Mouse (Mus musculus) forebrain, embryonic 15.5 days (tissue): ENCODE data around the gene Bhmt2. TPM values are rescaled to one million over a fixed set of nuclear protein-coding genes. Genes with fewer than 3 reads are reported as not detected.

ENCODE experiments used
- ATAC-seq: fragments of 200-750 bp; cut with Nextera tagmentation; replicated peaks from 2 replicates; pipeline ENCODE4 v1.8.0; 2017; ENCODE audit warnings: mild to moderate bottlenecking, moderate TSS enrichment, moderate library complexity
- H3K27ac ChIP-seq: fragments of 300-500 bp; sonication (generic); replicated peaks from 2 replicates; pipeline ENCODE4 v1.5.1; 2015; ENCODE audit warnings: mild to moderate bottlenecking, inconsistent platforms
- H3K27me3 ChIP-seq: fragments of 300-500 bp; sonication (generic); 2 replicates; pipeline ENCODE4 v1.6.1; 2015; ENCODE audit warnings: inconsistent platforms
- H3K36me3 ChIP-seq: fragments of 300-500 bp; sonication (generic); 2 replicates; pipeline ENCODE4 v1.6.1; 2015; ENCODE audit warnings: mild to moderate bottlenecking, inconsistent platforms
- H3K4me1 ChIP-seq: fragments of 300-500 bp; sonication (generic); 2 replicates; pipeline ENCODE4 v1.6.1; 2015; ENCODE audit warnings: inconsistent platforms
- H3K4me2 ChIP-seq: fragments of 300-500 bp; sonication (generic); replicated peaks from 2 replicates; pipeline ENCODE4 v1.6.1; 2015; ENCODE audit warnings: mild to moderate bottlenecking, inconsistent platforms
- H3K4me3 ChIP-seq: fragments of 300-500 bp; sonication (generic); 2 replicates; pipeline ENCODE4 v1.5.1; 2015; ENCODE audit warnings: mild to moderate bottlenecking, inconsistent platforms
- H3K9ac ChIP-seq: fragments of 300-500 bp; sonication (generic); replicated peaks from 2 replicates; pipeline ENCODE4 v1.6.1; 2015; ENCODE audit warnings: mild to moderate bottlenecking, inconsistent platforms
- H3K9me3 ChIP-seq: fragments of 300-500 bp; sonication (generic); 2 replicates; pipeline ENCODE4 v1.6.1; 2016; ENCODE audit warnings: inconsistent platforms
- WGBS: fragments of 180-500 bp; shearing (Covaris S2); methylation state at CpG from one replicate; pipeline ENCODE4 v1.1.7; 2015; ENCODE audit warnings: mixed read lengths; 5-methylcytosine and 5-hydroxymethylcytosine counted together
- polyA plus RNA-seq: library from polyadenylated mRNA; unstranded; fragments of >200 nt; fragmentation: Nextera tagmentation; extraction: Ambion mirVana; gene quantifications from 2 replicates; pipeline ENCODE4 v1.2.1, GENCODE M21; 2015

Gene Bhmt2
- 0.08 TPM in 1 of 2 replicates, not detected in the other for polyA plus RNA-seq

- 6% methylated on average over 29 of the region's 31 CpGs for WGBS
- Histone ChIP-seq H3K4me1 (no peaks in the 10 kb centered on the region), H3K9ac (no peak within 1 kb of the TSS), H3K27ac (no peak within 1 kb of the TSS), H3K36me3 (no peaks in the 10 kb centered on the region), H3K27me3 (peaks cover 10% of the 10 kb centered on the region), H3K4me3 (no peak within 1 kb of the TSS), H3K9me3 (no peaks in the 10 kb centered on the region), H3K4me2 (no peak within 1 kb of the TSS)
- ATAC-seq: no peak
Measured at GRCm38 (mm10) chr13:93674131-93674561, at the start of gene Bhmt2, which contains the start of gene Dmgdh. Gene Bhmt2 (minus strand): TSS chr13:93674302. Gene Dmgdh (plus strand): TSS chr13:93674433.

DNA sequence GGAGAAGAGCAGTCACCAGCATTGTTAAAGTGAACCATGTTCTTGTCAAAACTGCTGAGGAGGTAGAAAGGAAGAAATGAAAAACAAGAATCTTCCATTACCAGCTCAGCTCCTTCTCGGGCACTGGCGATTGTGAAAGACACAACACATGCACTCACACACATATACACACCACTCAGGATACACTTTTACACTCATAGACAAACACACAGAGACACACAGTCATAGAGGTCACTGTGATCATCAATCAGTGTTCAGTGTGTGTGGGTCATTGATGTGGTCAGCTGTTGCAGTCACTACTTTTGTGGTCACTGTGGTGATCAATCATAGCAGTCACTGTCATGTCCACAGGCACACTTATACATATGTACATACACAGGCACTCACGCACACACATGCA is 49.4 kb upstream of the Bhmt2 start:
- no peaks in the 10 kb centered on the region for H3K9me3 ChIP-seq
- no peak overlapping the region for H3K4me2 ChIP-seq
- H3K9ac ChIP-seq: no peak overlapping the region
- no peak overlapping the region for H3K27ac ChIP-seq
- WGBS: 100% methylated on average over 3 of the region's 3 CpGs
- ATAC-seq: no peak
- no peaks in the 10 kb centered on the region for H3K36me3 ChIP-seq
- H3K4me1 ChIP-seq: no peaks in the 10 kb centered on the region
- H3K27me3 ChIP-seq: no peaks in the 10 kb centered on the region
- H3K4me3 ChIP-seq: no peak overlapping the region

DNA sequence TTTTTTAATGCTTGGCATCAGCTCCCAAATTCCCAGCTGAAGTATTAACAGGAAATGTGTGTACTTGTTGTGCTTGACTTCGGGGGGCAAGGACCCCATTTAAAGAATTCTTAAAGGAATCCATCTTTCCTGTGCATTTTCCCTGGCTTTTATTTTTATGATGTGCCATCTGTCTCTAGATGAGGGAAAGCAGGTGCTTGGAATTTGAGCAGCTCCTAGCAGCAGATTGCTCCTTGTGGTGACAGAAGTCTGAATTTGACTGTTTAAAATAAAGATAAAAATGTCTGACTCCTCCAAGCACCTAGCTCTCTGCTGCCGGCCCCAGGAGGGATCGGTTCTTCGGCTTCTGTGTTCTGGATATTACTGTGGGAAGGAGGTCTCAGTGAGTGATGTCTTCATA is 47.8 kb upstream of the Bhmt2 start:
- no peak for ATAC-seq
- Histone ChIP-seq H3K9ac (no peak overlapping the region), H3K4me2 (no peak overlapping the region), H3K36me3 (no peaks in the 10 kb centered on the region), H3K4me3 (no peak overlapping the region), H3K27me3 (no peaks in the 10 kb centered on the region), H3K27ac (0 out of 2 replicates have a peak overlapping the region, but pooled peaks have one; percentile 3), H3K4me1 (no peaks in the 10 kb centered on the region), H3K9me3 (no peaks in the 10 kb centered on the region)
- WGBS: 73% methylated on average over 4 of the region's 4 CpGs

DNA sequence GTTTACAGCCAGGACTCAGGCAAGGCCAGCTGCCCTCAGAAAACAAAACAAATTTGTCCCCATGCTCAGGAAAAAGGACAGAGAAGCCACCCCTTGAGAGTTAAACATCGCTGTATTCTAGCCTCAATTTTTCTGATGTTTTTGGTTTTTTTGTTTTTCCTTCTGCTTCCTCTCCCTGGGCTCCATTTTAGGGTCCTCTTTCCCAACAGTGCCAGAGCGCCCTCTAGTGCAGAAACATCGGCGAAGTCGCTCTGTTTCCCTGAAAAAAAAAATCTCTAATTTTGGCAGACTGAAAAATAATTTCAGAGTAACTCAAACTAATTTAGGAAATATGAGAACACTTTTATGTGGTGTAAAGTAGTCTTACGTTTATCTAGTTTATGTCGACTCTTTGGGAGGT is 44.8 kb upstream of the Bhmt2 start:
- no peak overlapping the region for H3K4me3 ChIP-seq
- no peaks in the 10 kb centered on the region for H3K9me3 ChIP-seq
- WGBS: 3% methylated on average over 7 of the region's 7 CpGs
- no peak overlapping the region for H3K9ac ChIP-seq
- no peaks in the 10 kb centered on the region for H3K4me1 ChIP-seq
- H3K27ac ChIP-seq: no peak overlapping the region
- no peaks in the 10 kb centered on the region for H3K36me3 ChIP-seq
- ATAC-seq: no peak
- no peaks in the 10 kb centered on the region for H3K27me3 ChIP-seq
- no peak overlapping the region for H3K4me2 ChIP-seq

DNA sequence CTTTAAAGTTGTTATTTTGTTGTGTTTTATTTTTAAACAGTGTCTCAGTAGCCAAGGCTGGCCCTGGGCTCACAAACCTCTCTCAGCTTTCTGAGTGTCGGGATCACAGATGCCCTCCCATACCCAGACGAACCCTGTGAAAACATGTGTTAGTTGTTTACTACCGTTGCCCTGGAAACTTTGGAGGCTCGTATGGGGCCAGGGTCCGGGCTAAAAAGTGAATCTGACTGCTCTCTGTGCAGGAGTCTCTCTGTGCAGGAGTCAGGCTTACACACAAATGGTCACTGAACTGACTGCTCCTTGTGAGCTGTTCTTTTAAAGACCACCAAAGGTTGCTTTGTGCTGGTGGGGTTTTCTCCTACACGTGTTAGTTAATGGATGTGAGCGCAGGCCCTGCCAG is 43.0 kb upstream of the Bhmt2 start:
- Histone ChIP-seq H3K27ac (no peak overlapping the region), H3K4me1 (no peaks in the 10 kb centered on the region), H3K9me3 (no peaks in the 10 kb centered on the region), H3K4me2 (no peak overlapping the region), H3K4me3 (no peak overlapping the region), H3K27me3 (no peaks in the 10 kb centered on the region), H3K9ac (no peak overlapping the region), H3K36me3 (no peaks in the 10 kb centered on the region)
- 38% methylated on average over 7 of the region's 7 CpGs for WGBS
- ATAC-seq: no peak

GRCm38 (mm10) chr13:93713826-93714225 is 39.7 kb upstream of the Bhmt2 start:
- 88% methylated on average over 3 of the region's 3 CpGs for WGBS
- no peaks in the 10 kb centered on the region for H3K27me3 ChIP-seq

DNA sequence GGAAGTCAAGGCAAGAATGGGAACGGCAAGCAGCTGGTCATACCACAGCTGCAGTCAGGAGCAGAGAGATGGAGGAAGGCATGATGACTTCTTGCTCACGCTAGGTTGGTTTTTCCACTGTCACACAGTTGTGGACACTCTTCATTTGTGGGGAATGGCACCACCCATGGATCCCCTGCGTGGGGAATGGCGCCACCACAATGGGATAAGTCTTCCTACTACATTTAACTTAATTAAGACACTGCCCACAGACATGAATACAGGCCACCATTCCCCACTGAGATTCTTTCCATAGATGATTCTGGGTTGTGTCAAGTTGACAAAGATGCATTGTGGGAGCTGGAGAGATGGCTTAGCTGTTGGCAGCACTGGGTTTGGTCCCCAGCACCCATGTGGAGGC is 38.3 kb upstream of the Bhmt2 start:
- Histone ChIP-seq H3K27me3 (no peaks in the 10 kb centered on the region), H3K9ac (no peak overlapping the region), H3K36me3 (no peaks in the 10 kb centered on the region), H3K4me2 (no peak overlapping the region), H3K4me1 (no peaks in the 10 kb centered on the region), H3K27ac (no peak overlapping the region), H3K9me3 (no peaks in the 10 kb centered on the region), H3K4me3 (no peak overlapping the region)
- no peak for ATAC-seq
- 95% methylated on average over 4 of the region's 4 CpGs for WGBS

More at GRCm38 (mm10) chr13:93713826-93714225, 39.7 kb upstream of the Bhmt2 start:
- Histone ChIP-seq H3K4me2 (no peak overlapping the region), H3K4me3 (no peak overlapping the region), H3K27ac (no peak overlapping the region), H3K9ac (no peak overlapping the region), H3K36me3 (no peaks in the 10 kb centered on the region), H3K9me3 (no peaks in the 10 kb centered on the region), H3K4me1 (no peaks in the 10 kb centered on the region)
- no peak for ATAC-seq

DNA sequence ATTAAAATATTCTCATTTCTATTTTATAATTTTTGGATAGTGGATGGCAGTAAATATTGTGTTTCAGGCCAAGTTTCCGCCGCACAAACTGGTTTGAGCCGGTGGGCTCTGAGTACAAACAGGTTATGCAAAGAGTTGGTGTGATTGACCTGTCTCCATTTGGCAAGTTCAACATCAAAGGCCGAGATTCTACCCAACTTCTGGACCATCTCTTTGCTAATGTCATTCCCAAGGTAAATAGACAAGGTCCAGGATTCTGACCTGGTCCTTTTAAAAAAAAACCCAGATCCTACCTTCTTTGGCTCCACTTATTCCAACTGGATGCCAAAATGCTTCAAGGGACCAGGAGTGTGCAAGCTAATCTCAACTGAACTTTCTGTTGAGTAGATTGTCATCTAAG is 37.1 kb upstream of the Bhmt2 start:
- H3K4me1 ChIP-seq: no peaks in the 10 kb centered on the region
- no peaks in the 10 kb centered on the region for H3K36me3 ChIP-seq
- no peak overlapping the region for H3K4me3 ChIP-seq
- 93% methylated on average over 4 of the region's 4 CpGs for whole genome bisulfite sequencing
- ATAC-seq: no peak
- H3K27me3 ChIP-seq: no peaks in the 10 kb centered on the region
- no peak overlapping the region for H3K4me2 ChIP-seq
- no peak overlapping the region for H3K9ac ChIP-seq
- no peak overlapping the region for H3K27ac ChIP-seq
- no peaks in the 10 kb centered on the region for H3K9me3 ChIP-seq

- Histone ChIP-seq H3K27ac (no peak overlapping the region), H3K4me1 (no peaks in the 10 kb centered on the region), H3K4me3 (no peak overlapping the region), H3K36me3 (no peaks in the 10 kb centered on the region), H3K27me3 (no peaks in the 10 kb centered on the region), H3K4me2 (no peak overlapping the region), H3K9me3 (no peaks in the 10 kb centered on the region), H3K9ac (no peak overlapping the region)
- WGBS: 90% methylated on average over 4 of the region's 4 CpGs
- ATAC-seq: no peak
Measured at GRCm38 (mm10) chr13:93710325-93710724, 36.2 kb upstream of the Bhmt2 start.

DNA sequence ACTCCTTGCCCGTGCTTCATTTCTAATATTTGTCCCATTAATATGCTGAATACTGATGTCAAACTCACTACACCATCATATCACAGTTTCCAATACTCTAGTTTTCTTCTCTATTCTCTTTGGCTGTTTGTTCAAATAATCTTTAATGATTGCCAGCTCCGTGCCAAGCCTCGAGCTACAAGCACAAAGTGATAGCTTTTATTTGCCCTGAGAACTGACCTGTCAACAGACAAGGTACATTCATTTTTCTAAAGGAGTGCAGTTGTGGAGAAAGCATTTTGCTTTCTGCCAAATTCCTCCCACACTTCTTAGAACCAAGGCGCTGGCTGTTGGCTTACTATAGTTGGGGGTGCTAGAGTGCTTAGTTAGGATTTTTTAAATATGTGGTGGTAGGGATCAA is 33.2 kb upstream of the Bhmt2 start:
- Histone ChIP-seq H3K4me3 (no peak overlapping the region), H3K27ac (no peak overlapping the region), H3K4me2 (no peak overlapping the region), H3K27me3 (no peaks in the 10 kb centered on the region), H3K36me3 (no peaks in the 10 kb centered on the region), H3K9me3 (no peaks in the 10 kb centered on the region), H3K4me1 (no peaks in the 10 kb centered on the region), H3K9ac (no peak overlapping the region)
- no peak for ATAC-seq
- WGBS: 83% methylated on average over 4 of the region's 4 CpGs

- Histone ChIP-seq H3K27ac (no peak overlapping the region), H3K4me1 (no peaks in the 10 kb centered on the region), H3K27me3 (no peaks in the 10 kb centered on the region), H3K4me3 (no peak overlapping the region), H3K4me2 (no peak overlapping the region), H3K9me3 (no peaks in the 10 kb centered on the region), H3K9ac (no peak overlapping the region), H3K36me3 (no peaks in the 10 kb centered on the region)
- ATAC-seq: no peak
- WGBS: 85% methylated on average over 4 of the region's 4 CpGs
Measured at GRCm38 (mm10) chr13:93705697-93706096, 31.6 kb upstream of the Bhmt2 start.

GRCm38 (mm10) chr13:93698866-93699265 is 24.8 kb upstream of the Bhmt2 start:
- no peak overlapping the region for H3K4me3 ChIP-seq
- H3K36me3 ChIP-seq: no peaks in the 10 kb centered on the region
- no peaks in the 10 kb centered on the region; the same call in 1 of the 2 replicates for H3K4me1 ChIP-seq
- no peaks in the 10 kb centered on the region for H3K9me3 ChIP-seq
- no peak overlapping the region for H3K27ac ChIP-seq
- no peak for ATAC-seq
- H3K9ac ChIP-seq: no peak overlapping the region
- no peaks in the 10 kb centered on the region for H3K27me3 ChIP-seq
- 43% methylated on average over 6 of the region's 6 CpGs for WGBS
- no peak overlapping the region for H3K4me2 ChIP-seq

DNA sequence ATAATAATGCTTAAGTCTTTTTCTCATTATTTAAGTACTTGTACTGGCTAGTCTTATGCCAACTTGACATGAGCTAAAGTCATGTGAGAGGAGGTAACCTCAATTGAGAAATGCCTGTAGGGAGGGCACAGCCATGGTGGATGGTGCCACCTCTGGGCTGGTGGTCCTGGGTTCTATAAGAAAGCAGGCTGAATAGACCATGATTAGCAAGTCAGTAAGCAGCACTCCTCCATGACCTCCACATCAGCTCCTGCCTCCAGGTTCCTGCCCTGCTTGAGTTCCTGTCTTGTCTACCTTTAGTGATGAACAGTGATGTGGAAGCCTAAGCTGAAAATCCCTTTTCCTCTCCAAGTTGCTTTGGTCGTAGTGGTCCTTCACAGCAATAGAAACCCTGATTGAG is 16.7 kb upstream of the Bhmt2 start:
- no peak for ATAC-seq
- Histone ChIP-seq H3K27me3 (no peaks in the 10 kb centered on the region), H3K27ac (no peak overlapping the region), H3K4me3 (no peak overlapping the region), H3K9me3 (no peaks in the 10 kb centered on the region), H3K4me1 (no peaks in the 10 kb centered on the region), H3K9ac (no peak overlapping the region), H3K4me2 (no peak overlapping the region), H3K36me3 (no peaks in the 10 kb centered on the region)
- WGBS: 93% methylated on average over 1 of the region's 1 CpGs
